Mouse (Mus musculus): Measurements from ENCODE around the gene Hic1.

GRCm38 (mm10) chr11:75212876-75213275 lies 43.6 kb upstream of the Hic1 start:
- TF ChIP-seq CTCF (IDR thresholded peaks at IDR 0.05; ENCODE audit: control insufficient read depth, insufficient read depth, insufficient read length) (no peak), CEBPB (IDR thresholded peaks at IDR 0.05; ENCODE audit: low read depth) (no peak), USF1 (IDR thresholded peaks at IDR 0.05; ENCODE audit: low read depth) (no peak), MYOG (IDR thresholded peaks at IDR 0.05; ENCODE audit: control insufficient read depth, extremely low read depth, insufficient read length) (no peak), MAX (IDR thresholded peaks at IDR 0.05) (no peak)

Data from C2C12 (cell line).